Mouse (Mus musculus) frontal cortex, postnatal 10 days (tissue): ENCODE results near the gene Camsap1.
A peak's percentile ranks its signal among the peaks of the same experiment; 100 is the strongest.

Experiments used
- DNase-seq, 2 experiments: peaks; one replicate each; pipeline ENCODE4 v3.0.0; 2022; ENCODE audit warnings: low spot score in 2 of 2, mixed read lengths in 1 of 2

The Camsap1 gene

GRCm38 (mm10) chr2:25983159-25983907 is at the start of gene Camsap1:
TSS of gene Camsap1 (minus strand) at chr2:25983282.
- DNase-seq: peak; percentile 99 to 100

DNA sequence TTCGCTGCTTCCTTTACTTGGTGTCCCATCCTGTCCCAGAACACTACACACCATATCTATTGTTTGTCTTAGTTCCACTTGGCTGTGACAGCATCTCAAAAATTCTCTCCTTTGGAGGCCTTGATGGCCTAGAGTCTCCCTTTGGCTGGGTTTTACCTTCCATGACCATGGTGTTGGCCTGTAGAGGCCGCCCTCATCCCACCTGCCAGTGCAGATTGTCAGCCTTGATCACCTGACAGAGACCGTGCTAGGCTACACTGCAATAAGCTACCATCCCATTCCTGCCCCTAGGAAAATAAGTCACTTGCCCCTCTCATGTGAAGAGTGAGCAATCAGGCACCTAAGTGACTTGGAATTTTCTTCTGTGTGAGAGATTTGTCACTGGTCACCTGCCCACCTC is 47.2 kb upstream of the Camsap1 start:
- no peak for DNase-seq

DNA sequence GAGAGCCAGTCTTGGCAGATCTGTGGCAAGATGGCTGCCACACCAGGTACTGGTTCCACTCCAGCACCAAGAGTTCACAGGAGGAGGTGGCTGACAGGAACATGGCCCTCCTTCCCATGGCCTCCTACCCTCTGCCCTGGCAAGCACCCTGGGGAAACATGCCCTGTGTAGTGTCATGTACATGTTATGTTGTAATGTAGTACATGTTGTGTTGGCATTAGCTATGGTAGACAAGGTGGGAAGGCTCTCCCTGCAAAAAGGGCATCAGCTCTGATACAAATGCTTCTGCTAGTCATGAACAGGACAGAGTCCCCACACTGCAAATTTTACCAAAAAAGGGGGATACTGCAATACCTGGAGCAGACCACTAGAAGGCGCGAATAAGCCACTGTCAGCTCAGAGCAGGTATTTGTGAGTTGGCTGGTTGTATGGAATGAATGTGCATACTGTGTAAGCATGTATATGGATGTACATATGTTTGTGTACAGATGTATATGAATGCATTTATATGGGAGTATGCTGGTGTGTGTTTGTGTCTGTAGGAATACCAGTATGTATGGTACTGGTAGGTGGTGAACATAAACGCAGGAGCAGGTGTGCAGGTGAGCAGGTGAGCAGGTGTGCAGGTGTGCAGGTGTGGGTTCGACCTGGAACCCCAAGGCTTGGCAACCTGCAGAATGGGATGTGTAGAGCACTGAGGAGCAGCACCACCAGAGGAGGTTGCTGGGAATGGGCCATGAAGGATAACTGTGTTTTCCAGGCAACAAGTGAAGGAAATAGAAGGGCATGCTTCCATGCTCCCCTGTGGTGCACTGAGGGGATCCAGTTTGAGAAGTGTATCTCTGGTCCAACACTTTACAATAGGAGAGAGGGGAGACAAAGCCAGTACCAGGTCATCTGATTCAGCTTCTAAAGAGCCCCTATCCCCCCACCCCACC is 41.3 kb upstream of the Camsap1 start:
- peak in 1 of 2 experiments; percentile 36 for DNase-seq

DNA sequence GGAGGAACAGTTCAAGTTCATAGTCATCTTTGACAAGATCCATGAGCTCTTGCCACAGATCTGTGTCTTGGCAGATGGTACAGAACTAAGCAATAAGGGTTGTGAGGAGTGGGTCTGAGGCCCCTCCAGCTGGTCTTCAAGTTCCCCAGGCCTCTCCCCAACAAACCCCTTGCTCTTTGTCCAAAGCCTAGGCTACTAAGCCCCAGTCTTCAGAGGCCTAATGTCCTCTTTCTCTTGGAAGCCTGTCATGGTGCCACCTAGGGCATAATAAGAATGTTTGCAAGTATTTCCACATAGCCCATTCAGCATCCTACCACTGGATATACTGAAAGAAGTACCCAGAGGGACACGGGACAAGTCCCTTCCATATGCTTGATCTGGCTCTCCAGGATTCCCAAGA is 39.5 kb upstream of the Camsap1 start:
- no peak for DNase-seq

- no peak for DNase-seq
Observed at GRCm38 (mm10) chr2:26022258-26022565, 39.1 kb upstream of the Camsap1 start.

DNA sequence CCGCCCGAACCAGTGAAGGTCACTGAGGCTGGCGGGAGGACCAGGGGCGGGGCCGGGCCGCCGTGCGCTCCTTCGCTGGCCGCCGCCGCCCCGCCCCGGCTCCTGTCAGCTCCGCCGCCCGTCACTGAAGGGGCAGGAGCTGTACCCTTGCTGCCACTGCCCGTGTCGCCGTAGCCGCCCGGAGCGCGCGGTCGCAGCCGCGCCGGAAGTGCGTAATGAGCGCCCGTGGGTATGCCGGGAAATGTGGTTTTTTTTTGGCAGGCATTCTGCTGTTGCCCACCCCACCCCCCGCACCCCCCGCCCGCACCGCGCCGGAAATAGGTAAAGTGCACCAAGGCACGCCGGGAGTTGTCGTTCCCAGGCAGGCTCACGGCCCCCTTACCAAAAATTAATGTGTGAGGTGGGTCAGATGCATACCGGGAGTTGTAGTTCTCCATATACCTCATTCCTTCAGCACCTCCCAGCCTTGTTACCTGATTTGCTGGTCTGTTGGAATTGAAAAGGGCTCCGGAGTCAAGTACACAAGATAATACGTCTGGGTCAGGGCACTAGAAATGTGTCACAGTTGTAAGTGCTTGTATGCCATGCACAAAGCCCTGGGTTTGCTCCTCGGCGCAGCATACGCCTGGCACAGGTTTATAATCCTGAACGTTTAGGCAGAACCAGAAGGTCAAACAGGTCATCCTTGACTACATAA is 38.6 kb upstream of the Camsap1 start, which contains the start of gene Ubac1:
TSS of gene Ubac1 (minus strand) at position 187 of the 697 bp plus-strand sequence.
- peak; percentile 85 to 91 for DNase-seq

DNA sequence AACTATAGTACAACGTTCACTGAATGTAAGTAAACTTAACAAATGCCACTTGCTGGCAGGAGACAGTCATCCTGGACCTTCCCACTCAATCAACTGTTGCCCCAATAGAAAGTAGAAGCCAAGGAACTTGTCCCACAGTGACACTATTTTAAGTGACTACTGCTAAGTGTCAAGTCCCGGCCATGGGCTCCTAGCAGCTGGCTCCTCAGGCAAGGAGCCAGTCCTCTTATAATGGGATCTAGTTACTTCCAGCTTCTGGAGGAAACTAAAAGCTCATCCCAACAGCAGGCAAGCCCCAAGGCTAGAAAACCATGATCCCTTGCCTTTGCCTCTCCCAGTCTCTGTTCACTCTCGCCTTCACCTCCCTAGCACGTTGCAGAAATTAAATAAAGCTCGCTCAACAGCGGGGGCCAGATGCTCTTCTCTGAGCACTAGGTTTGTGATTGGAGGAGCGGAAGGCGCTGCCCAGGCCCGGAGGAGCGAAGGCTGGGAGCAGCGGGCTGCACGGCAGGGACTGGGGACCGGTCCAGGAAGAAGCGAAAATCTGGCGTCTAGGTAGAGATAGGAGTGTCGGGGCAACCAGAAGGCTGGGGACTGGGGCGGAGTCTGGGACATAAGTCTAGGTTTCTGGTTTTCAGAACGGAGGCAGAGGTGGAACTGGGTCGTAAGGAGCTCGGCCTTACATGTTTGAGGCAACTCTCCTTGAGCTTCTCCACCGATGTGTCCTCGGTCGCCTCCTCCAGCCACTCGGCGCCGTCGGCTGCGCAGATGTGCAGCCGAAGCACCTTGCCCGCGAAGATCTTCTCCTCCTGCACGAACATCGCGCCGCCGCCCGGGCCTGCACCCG is 37.9 kb upstream of the Camsap1 start:
- peak in 1 of 2 experiments; percentile 53 for DNase-seq

DNA sequence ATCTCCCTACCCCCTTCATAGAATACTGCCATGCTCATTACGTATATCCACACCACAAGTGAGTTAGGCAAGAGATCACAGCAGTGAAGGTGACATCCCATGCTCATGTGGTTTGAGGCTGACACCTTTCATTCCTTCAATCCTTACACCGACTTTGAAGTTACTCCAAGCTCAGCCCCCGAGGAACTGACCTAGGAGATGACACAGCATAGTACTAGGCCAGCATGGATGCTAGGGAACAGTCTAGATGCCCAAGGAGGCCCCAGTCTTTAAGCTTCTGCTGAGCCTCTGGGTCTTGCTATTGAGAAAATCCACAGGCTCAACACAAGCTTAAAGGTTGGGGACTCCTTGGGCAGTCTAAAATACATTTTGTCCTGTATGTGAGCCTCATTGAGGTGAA is 36.8 kb upstream of the Camsap1 start:
- no peak for DNase-seq

GRCm38 (mm10) chr2:26017326-26017725 is 34.2 kb upstream of the Camsap1 start:
- no peak for DNase-seq

DNA sequence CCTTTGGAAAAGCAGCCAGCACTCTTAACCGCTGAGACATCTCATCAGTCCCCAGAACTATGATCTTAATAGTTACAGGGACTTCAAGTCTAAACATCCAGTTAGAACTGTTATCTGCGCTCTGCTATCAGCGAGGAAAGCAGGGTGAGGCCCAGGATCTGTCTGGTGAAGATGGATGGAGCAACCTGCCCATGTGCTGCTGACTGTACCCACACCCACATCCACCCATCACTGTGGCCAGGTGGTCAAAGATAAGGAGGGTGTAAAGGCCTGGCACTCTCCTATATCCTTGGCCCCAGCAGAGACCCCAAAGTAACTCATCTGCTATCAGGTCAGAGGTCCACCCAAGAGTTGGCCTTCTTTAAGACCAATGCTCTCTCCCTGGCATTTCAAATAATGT is 30.6 kb upstream of the Camsap1 start:
- DNase-seq: no peak

GRCm38 (mm10) chr2:26011420-26011819 is 28.3 kb upstream of the Camsap1 start:
- no peak for DNase-seq

DNA sequence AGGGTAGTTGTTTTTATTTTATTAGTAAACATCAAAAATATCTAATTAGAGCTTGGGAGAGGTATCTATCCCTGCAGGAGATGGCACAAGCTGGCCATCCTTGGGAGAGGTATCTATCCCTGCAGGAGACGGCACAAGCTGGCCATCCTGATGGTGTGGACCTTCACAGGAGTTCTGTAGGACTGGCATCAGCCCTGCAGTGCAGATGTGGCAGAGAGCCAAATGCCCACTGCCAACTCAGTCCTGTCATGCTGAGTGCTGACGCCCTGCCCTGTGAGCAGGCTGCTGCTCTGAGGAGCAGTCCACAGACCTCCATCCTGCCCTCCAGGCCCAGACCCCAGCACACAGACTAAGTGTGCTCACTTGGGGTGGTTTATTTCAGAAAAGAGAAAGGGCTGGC is 18.9 kb upstream of the Camsap1 start:
- no peak for DNase-seq

GRCm38 (mm10) chr2:26001136-26001535 is 18.1 kb upstream of the Camsap1 start:
- DNase-seq: no peak

DNA sequence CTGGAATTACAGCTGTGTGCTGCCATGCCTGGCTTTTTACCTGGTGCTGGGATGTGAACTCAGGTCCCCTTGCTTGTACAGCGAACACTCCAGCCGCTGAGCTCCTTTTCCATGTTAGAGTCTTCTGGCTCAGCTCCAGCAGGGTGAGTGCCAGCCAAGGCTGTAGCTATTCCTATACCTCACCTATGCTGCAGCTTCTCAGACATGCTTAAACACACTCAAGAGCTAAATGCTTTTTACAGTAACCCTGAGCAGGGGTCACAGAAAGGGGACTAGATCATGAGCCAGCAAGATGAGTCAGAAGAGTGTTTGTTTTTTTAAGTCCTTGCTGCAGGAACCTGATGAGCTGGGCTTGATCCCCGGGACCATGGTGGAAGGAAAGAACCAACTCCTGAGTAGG is 14.6 kb upstream of the Camsap1 start:
- no peak for DNase-seq

GRCm38 (mm10) chr2:25994791-25995190 is 11.7 kb upstream of the Camsap1 start:
- DNase-seq: no peak

DNA sequence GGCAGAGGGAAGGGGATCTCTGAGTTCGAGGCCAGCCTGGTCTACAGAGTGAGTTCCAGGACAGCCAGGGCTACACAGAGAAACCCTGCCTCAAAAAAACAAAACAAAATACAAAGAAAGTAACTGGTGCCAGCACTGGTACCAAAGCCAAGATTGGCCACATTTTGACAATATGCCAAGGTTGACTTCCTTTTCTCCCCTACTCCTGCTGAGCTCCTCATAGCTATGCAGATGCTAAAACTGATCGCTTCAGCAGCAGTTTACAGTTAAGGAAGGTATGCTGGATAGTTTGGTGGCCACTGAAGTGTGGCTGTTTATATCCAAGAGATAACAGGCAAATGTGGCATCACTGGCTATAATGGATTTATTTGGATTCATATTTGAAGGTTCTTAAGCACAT is 9.2 kb upstream of the Camsap1 start:
- no peak for DNase-seq

- no peak for DNase-seq
Observed at GRCm38 (mm10) chr2:25989651-25990050, 6.6 kb upstream of the Camsap1 start.

GRCm38 (mm10) chr2:25987817-25988216 is 4.7 kb upstream of the Camsap1 start:
- no peak for DNase-seq

DNA sequence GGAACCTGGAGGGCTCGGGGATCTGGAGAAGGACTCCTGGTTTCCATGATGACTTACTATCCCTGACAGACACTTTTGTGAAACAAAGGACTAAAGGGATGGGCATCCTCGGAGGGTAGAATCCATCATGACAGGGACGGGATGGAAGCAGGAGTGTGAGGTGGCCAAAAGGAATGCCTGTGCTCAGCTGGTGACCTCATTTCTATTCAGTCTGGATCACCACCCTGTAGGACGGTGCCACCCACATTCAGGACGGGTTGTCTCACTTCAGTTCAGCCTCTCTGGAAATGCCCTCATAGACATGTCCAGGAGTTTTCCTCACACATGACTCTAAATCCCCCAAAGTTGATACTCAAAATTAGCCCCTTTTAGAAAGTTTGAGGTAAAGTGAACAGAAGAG is 3.5 kb upstream of the Camsap1 start:
- DNase-seq: no peak

GRCm38 (mm10) chr2:25982426-25983091 is 523 bp downstream of the Camsap1 start:
- DNase-seq: peak in 1 of 2 experiments; percentile 55

GRCm38 (mm10) chr2:25982052-25982425 is 1.0 kb downstream of the Camsap1 start:
- peak; percentile 44 to 47 for DNase-seq
